Mouse (Mus musculus): ENCODE measurements around the gene Fcnb. TPM values are rescaled to one million over a fixed set of nuclear protein-coding genes. Genes with fewer than 3 reads are reported as not detected.

Fcnb gene
- polyA plus RNA-seq, 1 experiment from 2014 or later, result 57.0 TPM

DNA sequence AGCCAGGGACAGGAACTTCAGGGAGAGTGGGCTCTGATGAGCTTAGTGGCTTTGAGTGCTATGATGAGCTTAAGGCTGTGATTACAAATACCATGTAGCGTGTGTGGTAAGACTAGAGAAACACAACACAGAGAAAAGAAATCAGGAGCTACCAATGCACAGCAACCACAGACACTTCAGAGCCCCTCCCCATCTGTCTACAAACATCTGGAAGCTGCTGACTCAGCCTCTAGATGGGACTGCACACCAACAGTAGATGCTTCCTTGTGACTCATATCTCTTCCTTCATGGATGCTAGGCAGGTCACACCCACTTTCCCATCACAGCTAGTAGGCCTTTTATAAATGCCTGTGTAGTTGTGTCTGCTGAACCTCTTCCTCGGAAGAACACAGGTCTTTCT lies 17.2 kb upstream of the Fcnb start:
- 81% methylated on average over 2 of the region's 2 CpGs for WGBS (ENCODE audit: insufficient replicate concordance)
- H3K4me3 ChIP-seq (ENCODE audit: low read depth, low read length), result no peak overlapping the region
- H3K4me1 ChIP-seq (ENCODE audit: insufficient read depth), result peaks cover 25% of the 10 kb centered on the region
- no peak for TF ChIP-seq CTCF (IDR thresholded peaks at IDR 0.05; ENCODE audit: low read depth)
- TF ChIP-seq EP300 (IDR thresholded peaks at IDR 0.05; ENCODE audit: low read depth), result no peak
- H3K9me3 ChIP-seq (ENCODE audit: low read length), result no peaks in the 10 kb centered on the region
- DNase-seq, result no peak
- no peaks in the 10 kb centered on the region; the same call in 1 of the 2 replicates for H3K36me3 ChIP-seq (replicated peaks; ENCODE audit: insufficient read depth, low read length)
- H3K27ac ChIP-seq (ENCODE audit: low read depth), result no peak overlapping the region
- 0 out of 2 replicates have a peak, but pooled peaks have one; percentile 23 for ATAC-seq
- 0 out of 2 replicates have a peak, but pooled peaks cover 4% of the 10 kb centered on the region for H3K27me3 ChIP-seq (ENCODE audit: insufficient read depth, low read length)
- no peak overlapping the region for H3K9ac ChIP-seq (replicated peaks)
- no peak overlapping the region for H3K4me2 ChIP-seq (ENCODE audit: low read depth, low read length)

GRCm38 (mm10) chr2:28100796-28101483 lies 16.3 kb upstream of the Fcnb start:
- DNase-seq, result peak; percentile 26

GRCm38 (mm10) chr2:28098547-28099505 lies 14.1 kb upstream of the Fcnb start:
- Histone ChIP-seq H3K36me3 (replicated peaks; ENCODE audit: insufficient read depth, low read length) (no peaks in the 10 kb centered on the region; the same call in 1 of the 2 replicates), H3K4me2 (ENCODE audit: low read depth, low read length) (peak overlapping the region; percentile 44), H3K27ac (ENCODE audit: low read depth) (no peak overlapping the region), H3K4me1 (ENCODE audit: insufficient read depth) (peaks cover 33% of the 10 kb centered on the region), H3K27me3 (ENCODE audit: insufficient read depth, low read length) (0 out of 2 replicates have a peak, but pooled peaks cover 4% of the 10 kb centered on the region), H3K9me3 (ENCODE audit: low read length) (no peaks in the 10 kb centered on the region), H3K9ac (replicated peaks) (no peak overlapping the region; the same call in 1 of the 2 replicates), H3K4me3 (ENCODE audit: low read depth, low read length) (no peak overlapping the region)
- no peak for TF ChIP-seq EP300 (IDR thresholded peaks at IDR 0.05; ENCODE audit: low read depth)
- no peak for TF ChIP-seq CTCF (IDR thresholded peaks at IDR 0.05; ENCODE audit: low read depth)
- DNase-seq, result no peak
- no peak for ATAC-seq
- 17% methylated on average over 24 of the region's 24 CpGs for WGBS (ENCODE audit: insufficient replicate concordance)

More at GRCm38 (mm10) chr2:28100796-28101483, 16.3 kb upstream of the Fcnb start:
- 0 out of 2 replicates have a peak, but pooled peaks cover 4% of the 10 kb centered on the region for H3K27me3 ChIP-seq (ENCODE audit: insufficient read depth, low read length)
- TF ChIP-seq CTCF (IDR thresholded peaks at IDR 0.05; ENCODE audit: low read depth) (no peak), EP300 (IDR thresholded peaks at IDR 0.05; ENCODE audit: low read depth) (peak; percentile 56; the same call in 1 of the 2 replicates)
- no peak overlapping the region for H3K9ac ChIP-seq (replicated peaks)
- peak; percentile 59 for ATAC-seq
- H3K27ac ChIP-seq (ENCODE audit: low read depth), result peak overlapping the region; percentile 2; the same call in 1 of the 2 replicates
- no peak overlapping the region for H3K4me3 ChIP-seq (ENCODE audit: low read depth, low read length)
- H3K9me3 ChIP-seq (ENCODE audit: low read length), result no peaks in the 10 kb centered on the region
- H3K36me3 ChIP-seq (replicated peaks; ENCODE audit: insufficient read depth, low read length), result no peaks in the 10 kb centered on the region; the same call in 1 of the 2 replicates
- H3K4me2 ChIP-seq (ENCODE audit: low read depth, low read length), result peak overlapping the region; percentile 23
- H3K4me1 ChIP-seq (ENCODE audit: insufficient read depth), result peaks cover 33% of the 10 kb centered on the region
- 59% methylated on average over 9 of the region's 9 CpGs for WGBS (ENCODE audit: insufficient replicate concordance)

- no peak for ATAC-seq
- H3K27me3 ChIP-seq (ENCODE audit: insufficient read depth, low read length), result 0 out of 2 replicates have a peak, but pooled peaks cover 4% of the 10 kb centered on the region
- no peaks in the 10 kb centered on the region for H3K9me3 ChIP-seq (ENCODE audit: low read length)
- H3K4me1 ChIP-seq (ENCODE audit: insufficient read depth), result peaks cover 37% of the 10 kb centered on the region
- peak overlapping the region; percentile 20; the same call in 1 of the 2 replicates for H3K4me2 ChIP-seq (ENCODE audit: low read depth, low read length)
- H3K27ac ChIP-seq (ENCODE audit: low read depth), result peak overlapping the region; percentile 41; the same call in 1 of the 2 replicates
- no peak overlapping the region for H3K9ac ChIP-seq (replicated peaks)
- no peaks in the 10 kb centered on the region; the same call in 1 of the 2 replicates for H3K36me3 ChIP-seq (replicated peaks; ENCODE audit: insufficient read depth, low read length)
- no peak overlapping the region for H3K4me3 ChIP-seq (ENCODE audit: low read depth, low read length)
- 48% methylated on average over 6 of the region's 6 CpGs for WGBS (ENCODE audit: insufficient replicate concordance)
- DNase-seq, result no peak
- TF ChIP-seq EP300 (IDR thresholded peaks at IDR 0.05; ENCODE audit: low read depth) (no peak), CTCF (IDR thresholded peaks at IDR 0.05; ENCODE audit: low read depth) (no peak)
Measured at GRCm38 (mm10) chr2:28096751-28097309, 12.1 kb upstream of the Fcnb start.

- TF ChIP-seq CTCF (IDR thresholded peaks at IDR 0.05; ENCODE audit: low read depth) (no peak), EP300 (IDR thresholded peaks at IDR 0.05; ENCODE audit: low read depth) (no peak)
- H3K4me3 ChIP-seq (ENCODE audit: low read depth, low read length), result no peak overlapping the region
- no peaks in the 10 kb centered on the region for H3K27me3 ChIP-seq (ENCODE audit: insufficient read depth, low read length)
- H3K36me3 ChIP-seq (replicated peaks; ENCODE audit: insufficient read depth, low read length), result no peaks in the 10 kb centered on the region
- H3K27ac ChIP-seq (ENCODE audit: low read depth), result peak overlapping the region; percentile 64
- 23% methylated on average over 8 of the region's 8 CpGs for WGBS (ENCODE audit: insufficient replicate concordance)
- peaks cover 19% of the 10 kb centered on the region for H3K4me1 ChIP-seq (ENCODE audit: insufficient read depth)
- H3K9ac ChIP-seq (replicated peaks), result no peak overlapping the region
- no peaks in the 10 kb centered on the region for H3K9me3 ChIP-seq (ENCODE audit: low read length)
- peak; percentile 61 for ATAC-seq
- H3K4me2 ChIP-seq (ENCODE audit: low read depth, low read length), result no peak overlapping the region
- DNase-seq, result peak; percentile 38
Measured at GRCm38 (mm10) chr2:28092099-28092498, 7.4 kb upstream of the Fcnb start.
